Mouse (Mus musculus): ENCODE measurements around the gene Des.

GRCm38 (mm10) chr1:75344291-75345035, 15.7 kb upstream of the Des start:
- TF ChIP-seq CTCF (IDR thresholded peaks at IDR 0.05; ENCODE audit: low read depth): no peak
- no peak for TF ChIP-seq EP300 (IDR thresholded peaks at IDR 0.05; ENCODE audit: low read depth)

Measured in heart, postnatal 0 days (tissue).